Mouse (Mus musculus): ENCODE measurements around the gene Pdrg1. TPM values are rescaled to one million over a fixed set of nuclear protein-coding genes. Genes with fewer than 3 reads are reported as not detected.

The Pdrg1 gene
- polyA plus RNA-seq, 1 experiment from 2014 or later: 256 TPM

DNA sequence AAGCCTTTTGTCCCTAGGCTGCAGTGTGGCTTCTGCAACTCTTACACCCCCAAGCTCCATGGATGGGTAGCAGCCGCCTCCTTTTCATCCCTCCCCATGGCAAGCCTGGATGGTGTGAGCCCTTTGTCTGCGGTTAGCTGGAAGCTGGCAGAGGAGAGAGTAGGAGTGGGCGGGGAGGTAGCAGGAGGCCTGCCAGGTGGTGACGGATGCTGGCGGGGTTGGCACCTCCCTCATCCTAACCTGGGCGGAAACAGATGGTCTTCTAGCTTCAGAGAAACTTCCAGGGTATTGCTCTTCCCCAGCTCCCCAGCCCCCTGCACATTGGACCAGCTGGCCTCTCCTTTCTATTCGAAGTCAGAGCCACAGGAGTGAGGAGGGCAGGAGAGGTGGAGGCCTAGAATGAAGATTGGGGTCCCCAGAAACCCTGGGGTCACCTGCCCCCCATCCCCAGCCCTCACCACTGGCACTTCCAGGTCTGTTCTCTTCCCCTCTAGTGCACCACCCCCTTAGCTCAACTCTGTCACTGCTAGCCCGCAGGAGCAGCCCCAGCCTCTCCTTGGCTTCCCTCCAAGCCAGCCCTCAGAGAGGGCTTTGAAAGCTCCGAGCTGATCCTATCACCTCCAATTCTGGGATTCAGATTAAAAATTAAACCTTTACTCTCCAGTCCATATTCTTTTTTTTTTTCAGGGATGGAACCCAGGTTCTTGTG is 34.2 kb upstream of the Pdrg1 start:
- Histone ChIP-seq H3K4me2 (no peak overlapping the region), H3K27ac (replicated peaks) (peak overlapping the region; percentile 57), H3K4me1 (peaks cover 27% of the 10 kb centered on the region), H3K4me3 (replicated peaks) (no peak overlapping the region), H3K9me3 (replicated peaks) (no peaks in the 10 kb centered on the region), H3K36me3 (peaks cover 5% of the 10 kb centered on the region), H3K27me3 (replicated peaks) (peaks cover 18% of the 10 kb centered on the region), H3K9ac (replicated peaks) (no peak overlapping the region)
- 50% methylated on average over 9 of the region's 9 CpGs for WGBS
- ATAC-seq (ENCODE audit: low FRiP score): no peak; the same call in 1 of the 2 replicates

DNA sequence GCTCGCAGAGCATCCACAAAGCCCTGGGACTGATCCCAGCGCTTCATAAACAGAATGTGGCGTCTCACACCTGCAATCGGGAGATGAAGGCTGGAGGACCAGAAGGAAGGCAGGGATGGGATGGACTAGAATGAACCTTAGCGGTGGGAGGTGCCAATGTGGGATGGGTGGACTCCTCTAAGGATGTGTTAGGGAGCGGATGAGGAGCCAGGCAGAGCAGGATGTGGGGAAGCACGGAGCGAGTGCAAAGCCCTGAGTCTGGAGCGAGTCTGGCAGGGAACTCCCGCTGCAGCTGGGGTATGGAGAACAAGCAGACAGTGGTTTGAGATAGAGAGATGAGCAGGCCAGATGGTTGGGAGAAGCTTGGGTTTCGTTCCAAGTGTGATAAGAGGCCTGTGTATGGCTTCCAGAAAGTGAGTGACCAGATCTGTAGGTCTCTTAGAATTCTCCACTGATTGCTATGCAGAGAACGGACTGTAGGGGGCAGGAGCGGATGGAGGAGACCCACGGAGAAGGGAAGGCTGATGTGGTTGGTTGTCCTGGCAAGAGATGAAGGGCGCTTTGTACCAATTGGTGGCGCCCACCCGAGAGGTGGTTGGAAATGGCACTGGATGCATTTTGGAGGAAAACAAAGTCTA is 32.7 kb upstream of the Pdrg1 start:
- ATAC-seq (ENCODE audit: low FRiP score): no peak
- Histone ChIP-seq H3K4me1 (peaks cover 26% of the 10 kb centered on the region), H3K27me3 (replicated peaks) (peaks cover 13% of the 10 kb centered on the region), H3K9me3 (replicated peaks) (no peaks in the 10 kb centered on the region), H3K4me2 (no peak overlapping the region), H3K36me3 (no peaks in the 10 kb centered on the region), H3K4me3 (replicated peaks) (no peak overlapping the region), H3K27ac (replicated peaks) (peak overlapping the region; percentile 57; the same call in 1 of the 2 replicates), H3K9ac (replicated peaks) (no peak overlapping the region)
- 43% methylated on average over 17 of the region's 17 CpGs for WGBS

DNA sequence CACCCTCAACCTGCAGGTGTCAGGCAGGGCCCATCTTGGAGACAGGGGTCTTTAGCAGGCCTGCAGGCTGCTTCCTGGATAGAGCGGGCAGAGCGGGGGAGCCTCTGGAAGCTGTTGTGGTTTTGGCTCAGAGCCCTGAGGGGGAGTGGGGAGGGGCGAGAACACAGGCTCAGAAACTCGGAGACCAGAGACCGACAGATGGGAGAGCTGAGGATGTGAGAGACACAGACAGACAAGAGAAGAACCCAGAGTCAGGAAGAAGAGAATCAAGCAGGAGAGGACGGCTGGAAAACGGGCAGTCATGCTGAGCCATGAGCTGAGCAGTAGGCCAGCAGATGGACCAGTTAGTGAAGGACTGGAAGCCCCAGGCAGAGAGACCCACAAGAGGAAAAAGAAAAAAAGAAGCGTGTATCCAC is 30.7 kb upstream of the Pdrg1 start:
- peaks cover 2% of the 10 kb centered on the region for H3K27me3 ChIP-seq (replicated peaks)
- no peak for ATAC-seq (ENCODE audit: low FRiP score)
- no peak overlapping the region for H3K4me3 ChIP-seq (replicated peaks)
- no peaks in the 10 kb centered on the region for H3K36me3 ChIP-seq
- H3K4me2 ChIP-seq: no peak overlapping the region
- no peak overlapping the region for H3K27ac ChIP-seq (replicated peaks)
- H3K4me1 ChIP-seq: peaks cover 19% of the 10 kb centered on the region
- H3K9ac ChIP-seq (replicated peaks): no peak overlapping the region
- 36% methylated on average over 8 of the region's 8 CpGs for WGBS
- no peaks in the 10 kb centered on the region for H3K9me3 ChIP-seq (replicated peaks)

DNA sequence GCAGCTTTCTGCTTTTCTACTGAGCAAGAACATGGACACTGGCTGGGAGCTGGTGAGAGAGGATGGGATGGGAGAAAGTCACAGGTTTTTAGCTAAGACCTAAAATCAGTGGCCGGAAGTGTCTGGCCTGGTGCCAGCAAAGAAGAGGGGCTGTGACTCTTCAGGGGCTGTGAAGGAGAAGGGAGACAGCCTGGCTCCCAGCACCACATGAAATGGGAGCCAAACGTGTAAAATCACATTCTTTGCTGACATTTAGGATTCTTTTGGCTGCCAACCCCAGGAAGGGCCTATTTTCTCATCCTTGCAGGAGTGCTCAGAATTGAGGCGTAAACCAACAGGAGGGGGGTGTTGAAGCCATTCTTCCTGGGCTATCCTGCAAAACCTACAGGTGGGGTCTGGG is 28.7 kb upstream of the Pdrg1 start:
- H3K4me3 ChIP-seq (replicated peaks): no peak overlapping the region
- no peaks in the 10 kb centered on the region for H3K36me3 ChIP-seq
- H3K4me1 ChIP-seq: peaks cover 11% of the 10 kb centered on the region
- no peak for ATAC-seq (ENCODE audit: low FRiP score)
- no peak overlapping the region for H3K4me2 ChIP-seq
- no peaks in the 10 kb centered on the region for H3K27me3 ChIP-seq (replicated peaks)
- no peak overlapping the region for H3K27ac ChIP-seq (replicated peaks)
- no peak overlapping the region for H3K9ac ChIP-seq (replicated peaks)
- no peaks in the 10 kb centered on the region for H3K9me3 ChIP-seq (replicated peaks)
- 54% methylated on average over 3 of the region's 3 CpGs for WGBS

DNA sequence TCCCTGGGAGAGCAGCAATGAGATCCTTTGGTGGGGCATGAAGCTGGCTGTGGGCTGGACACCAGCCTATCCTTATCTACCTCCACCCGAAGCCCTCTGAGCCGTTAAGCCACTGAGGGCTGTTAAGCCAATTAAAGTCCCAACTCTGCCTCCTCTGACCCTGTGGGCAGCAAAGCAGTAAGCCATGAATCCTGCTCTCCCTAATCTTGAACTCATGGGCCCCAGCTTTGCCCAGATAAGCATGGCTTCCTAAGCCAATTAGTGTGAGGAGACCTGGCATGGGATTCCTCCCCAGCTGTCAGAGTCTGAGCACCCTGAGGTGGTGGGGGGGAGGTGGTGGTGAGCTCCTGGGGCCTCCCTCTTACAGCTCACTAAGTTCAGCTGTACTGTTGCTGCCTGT is 21.5 kb upstream of the Pdrg1 start:
- Histone ChIP-seq H3K9me3 (replicated peaks) (no peaks in the 10 kb centered on the region), H3K36me3 (no peaks in the 10 kb centered on the region), H3K9ac (replicated peaks) (no peak overlapping the region), H3K27me3 (replicated peaks) (no peaks in the 10 kb centered on the region), H3K4me1 (peaks cover 43% of the 10 kb centered on the region), H3K27ac (replicated peaks) (no peak overlapping the region), H3K4me3 (replicated peaks) (no peak overlapping the region), H3K4me2 (no peak overlapping the region)
- WGBS: 48% methylated on average over 2 of the region's 2 CpGs
- no peak for ATAC-seq (ENCODE audit: low FRiP score)

DNA sequence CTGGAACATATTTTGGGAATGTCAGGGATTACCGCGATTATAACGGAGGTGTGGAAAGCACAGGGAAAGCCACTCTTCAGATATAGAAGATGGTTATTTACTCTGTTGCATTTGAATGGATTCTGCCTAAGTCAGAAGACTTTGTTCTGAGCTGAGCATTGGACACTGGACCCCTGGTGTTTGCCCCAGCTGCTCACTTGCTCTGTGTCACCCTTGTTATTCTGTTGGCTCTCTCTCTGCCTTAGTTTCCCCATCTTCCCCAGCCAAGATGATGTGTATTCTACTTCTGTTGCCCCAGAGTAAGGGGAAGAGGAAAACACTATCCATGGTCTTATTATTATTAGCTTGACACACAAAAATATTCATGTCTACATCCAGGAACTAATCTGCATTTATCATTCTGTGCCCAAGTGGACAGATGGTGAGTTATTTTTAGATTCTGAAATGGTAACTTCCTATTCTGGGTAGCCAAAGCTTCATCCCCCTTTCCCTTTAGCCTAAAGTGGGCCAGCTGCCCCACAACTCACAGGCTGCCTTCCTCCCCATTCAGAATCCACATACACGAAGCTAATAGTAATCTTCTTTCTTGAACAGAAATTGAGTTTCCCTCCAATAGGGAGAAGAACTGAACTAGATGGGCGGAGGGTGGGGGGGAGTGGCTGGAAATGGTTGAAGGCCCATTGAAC is 18.5 kb upstream of the Pdrg1 start:
- H3K9me3 ChIP-seq (replicated peaks): no peaks in the 10 kb centered on the region
- peak overlapping the region; percentile 76 for H3K4me3 ChIP-seq (replicated peaks)
- H3K36me3 ChIP-seq: no peaks in the 10 kb centered on the region
- H3K27me3 ChIP-seq (replicated peaks): no peaks in the 10 kb centered on the region
- no peak for ATAC-seq (ENCODE audit: low FRiP score)
- no peak overlapping the region for H3K27ac ChIP-seq (replicated peaks)
- WGBS: 71% methylated on average over 5 of the region's 5 CpGs
- H3K4me1 ChIP-seq: peaks cover 53% of the 10 kb centered on the region
- peak overlapping the region; percentile 85 for H3K4me2 ChIP-seq
- H3K9ac ChIP-seq (replicated peaks): peak overlapping the region; percentile 79; the same call in 1 of the 2 replicates

DNA sequence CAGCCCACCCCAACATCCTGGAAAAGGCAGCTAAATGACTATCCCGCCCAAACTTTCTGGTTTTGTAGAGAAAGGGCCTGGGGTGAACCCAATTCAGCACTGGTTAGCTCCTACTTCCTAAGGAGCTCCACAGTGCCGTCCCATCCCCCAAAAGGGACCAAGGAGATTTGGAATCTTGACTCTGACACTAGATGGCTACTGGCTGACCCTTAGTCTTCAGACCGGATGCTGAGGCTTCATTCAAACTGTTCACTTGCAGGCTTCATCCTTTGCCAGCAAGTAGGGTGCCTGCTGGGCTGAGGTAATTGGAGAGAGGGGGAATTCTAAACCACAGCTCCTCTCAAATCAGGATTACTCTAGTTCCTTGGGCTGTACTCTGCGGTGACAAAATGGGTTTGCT is 17.7 kb upstream of the Pdrg1 start:
- no peak for ATAC-seq (ENCODE audit: low FRiP score)
- Histone ChIP-seq H3K4me2 (peak overlapping the region; percentile 85), H3K4me1 (peaks cover 53% of the 10 kb centered on the region), H3K9ac (replicated peaks) (peak overlapping the region; percentile 79), H3K27me3 (replicated peaks) (0 out of 2 replicates have a peak, but pooled peaks cover 3% of the 10 kb centered on the region), H3K36me3 (no peaks in the 10 kb centered on the region), H3K4me3 (replicated peaks) (peak overlapping the region; percentile 76), H3K9me3 (replicated peaks) (no peaks in the 10 kb centered on the region), H3K27ac (replicated peaks) (no peak overlapping the region)
- 12% methylated on average over 4 of the region's 4 CpGs for WGBS

DNA sequence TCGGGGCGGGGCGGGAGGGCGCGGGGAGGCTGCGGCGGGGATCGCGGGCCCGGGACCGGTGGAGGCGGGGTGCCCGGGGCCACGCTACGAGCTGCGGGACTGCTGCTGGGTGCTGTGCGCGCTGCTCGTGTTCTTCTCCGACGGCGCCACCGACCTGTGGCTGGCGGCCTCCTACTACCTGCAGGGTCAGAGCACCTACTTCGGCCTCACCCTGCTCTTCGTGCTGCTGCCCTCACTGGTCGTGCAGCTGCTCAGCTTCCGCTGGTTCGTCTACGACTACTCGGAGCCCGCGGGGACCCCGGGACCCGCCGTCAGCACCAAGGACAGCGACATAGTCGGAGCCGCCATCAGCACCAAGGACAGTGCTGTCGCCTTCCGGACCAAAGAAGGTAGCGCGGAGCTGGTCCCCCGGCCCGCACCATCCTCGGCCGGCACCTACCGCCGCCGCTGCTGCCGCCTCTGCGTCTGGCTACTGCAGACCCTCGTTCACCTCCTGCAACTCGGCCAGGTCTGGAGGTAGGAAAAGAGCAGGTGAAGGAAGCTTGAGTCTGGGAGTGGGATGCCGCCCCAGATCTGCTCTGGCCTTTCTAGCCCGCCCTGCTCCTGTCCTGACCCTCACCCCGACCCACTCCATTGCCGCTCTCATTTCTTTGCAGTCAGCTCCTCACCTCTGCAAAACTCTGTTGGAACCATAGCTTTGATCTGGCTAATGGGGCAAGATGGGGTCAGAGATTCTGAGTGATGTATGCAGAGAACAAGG is 17.0 kb upstream of the Pdrg1 start:
- Histone ChIP-seq H3K27ac (replicated peaks) (peak overlapping the region; percentile 91), H3K36me3 (no peaks in the 10 kb centered on the region), H3K9me3 (replicated peaks) (no peaks in the 10 kb centered on the region), H3K9ac (replicated peaks) (peak overlapping the region; percentile 79), H3K4me3 (replicated peaks) (peak overlapping the region; percentile 76), H3K4me1 (peaks cover 49% of the 10 kb centered on the region), H3K27me3 (replicated peaks) (peaks cover 3% of the 10 kb centered on the region; the same call in 1 of the 2 replicates), H3K4me2 (peak overlapping the region; percentile 85)
- 2% methylated on average over 51 of the region's 58 CpGs for WGBS
- ATAC-seq (ENCODE audit: low FRiP score): peak; percentile 70

DNA sequence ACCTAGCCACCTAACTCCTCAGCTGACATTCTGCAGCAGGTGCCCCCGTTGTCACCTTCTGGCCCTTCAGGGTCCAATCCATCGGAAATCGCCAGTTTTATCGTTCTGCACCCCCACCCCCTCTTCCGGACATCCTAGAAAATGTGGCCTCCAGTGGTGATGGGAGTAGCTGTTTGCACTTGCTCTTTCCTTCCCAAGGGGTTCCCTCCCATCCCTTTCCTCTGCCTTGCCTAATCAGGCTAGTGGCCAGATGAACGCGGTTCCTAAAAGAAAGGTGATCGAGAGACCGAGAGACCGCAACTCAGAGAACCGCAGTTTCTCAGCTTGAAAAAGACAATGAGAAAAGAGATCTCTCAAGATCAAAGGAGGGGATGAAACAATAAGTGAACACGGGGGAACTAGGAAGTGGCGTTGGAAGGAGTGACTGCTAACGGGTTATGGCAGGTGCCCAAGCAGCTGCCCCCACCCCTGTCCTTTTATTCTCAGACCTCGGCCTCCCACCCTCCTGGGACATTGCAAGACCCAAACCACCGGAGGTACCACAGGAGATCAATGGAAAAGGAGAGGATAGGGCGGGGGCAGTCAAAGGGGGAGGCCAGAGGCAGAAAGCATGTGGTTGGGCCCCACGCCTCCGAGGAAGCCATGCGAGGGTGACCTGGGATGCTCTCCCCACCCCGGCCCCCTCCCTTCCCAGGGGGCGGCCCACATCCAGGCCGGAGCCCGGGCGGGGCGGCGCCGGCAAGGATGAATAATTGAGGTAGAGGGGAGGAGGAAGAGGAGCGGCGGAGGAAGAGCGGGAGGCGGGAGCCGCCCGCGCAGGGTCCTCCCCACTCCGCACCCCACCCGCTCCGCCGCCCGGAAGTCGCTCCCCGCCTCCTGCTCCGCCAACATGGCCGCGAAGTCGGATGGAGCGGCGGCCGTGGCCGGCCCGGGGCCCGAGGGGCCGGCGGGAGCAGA is 16.2 kb upstream of the Pdrg1 start, which contains the start of gene Xkr7:
Gene Xkr7, plus strand, starts transcription at position 727 of the 957 bp plus-strand sequence.
- Histone ChIP-seq H3K27me3 (replicated peaks) (peaks cover 3% of the 10 kb centered on the region; the same call in 1 of the 2 replicates), H3K4me3 (replicated peaks) (peak within 1 kb of the TSS; percentile 76), H3K4me2 (peak within 1 kb of the TSS; percentile 85), H3K9ac (replicated peaks) (peak within 1 kb of the TSS; percentile 79), H3K36me3 (no peaks in the 10 kb centered on the region), H3K27ac (replicated peaks) (peak within 1 kb of the TSS; percentile 91), H3K9me3 (replicated peaks) (no peaks in the 10 kb centered on the region), H3K4me1 (peaks cover 45% of the 10 kb centered on the region)
- peak; percentile 92 for ATAC-seq (ENCODE audit: low FRiP score)
- under 1% methylated on average over 44 of the region's 54 CpGs for WGBS

DNA sequence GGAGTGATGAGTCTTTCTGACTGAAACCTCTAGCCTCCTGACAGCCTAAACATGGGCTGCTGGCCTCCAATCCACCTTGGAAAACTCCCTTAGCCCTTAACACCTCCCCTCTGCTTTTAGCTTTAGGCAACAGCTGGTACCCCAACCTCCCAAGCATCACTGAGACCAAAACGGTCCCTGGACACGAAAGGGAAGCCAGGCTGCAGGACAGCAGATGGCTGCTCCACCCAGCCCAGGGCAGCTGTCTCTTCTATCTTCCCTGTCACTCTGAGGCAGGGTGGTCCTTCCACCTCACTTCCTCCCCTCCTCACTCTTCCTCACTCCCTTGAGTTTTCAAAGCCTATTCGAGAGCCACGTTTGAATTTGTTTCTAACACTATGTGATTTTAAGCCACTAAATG is 15.2 kb upstream of the Pdrg1 start:
- H3K27me3 ChIP-seq (replicated peaks): peaks cover 3% of the 10 kb centered on the region; the same call in 1 of the 2 replicates
- 16% methylated on average over 4 of the region's 4 CpGs for WGBS
- H3K4me3 ChIP-seq (replicated peaks): peak overlapping the region; percentile 76; the same call in 1 of the 2 replicates
- H3K4me2 ChIP-seq: peak overlapping the region; percentile 85
- peak overlapping the region; percentile 91; the same call in 1 of the 2 replicates for H3K27ac ChIP-seq (replicated peaks)
- peaks cover 37% of the 10 kb centered on the region for H3K4me1 ChIP-seq
- no peak overlapping the region for H3K9ac ChIP-seq (replicated peaks)
- no peak for ATAC-seq (ENCODE audit: low FRiP score)
- no peaks in the 10 kb centered on the region for H3K36me3 ChIP-seq
- no peaks in the 10 kb centered on the region for H3K9me3 ChIP-seq (replicated peaks)
